Mouse (Mus musculus) hindbrain, embryonic 11.5 days (tissue): Measurements from ENCODE around the gene Clstn3. TPM values are rescaled to one million over a fixed set of nuclear protein-coding genes. Genes with fewer than 3 reads are reported as not detected.
"Not testable (repeated sequence)": the region's sequence is repeated elsewhere in the genome, so short reads cannot be mapped to it uniquely, and the experiment has no call there.

Experiments
- ATAC-seq: fragments of 200-750 bp; cut with Nextera tagmentation; 2 replicates; pipeline ENCODE4 v1.8.0; 2017; ENCODE audit warnings: mild to moderate bottlenecking, moderate TSS enrichment, moderate library complexity; ENCODE audit not compliant: low FRiP score
- DNase-seq: peaks from one replicate; pipeline ENCODE4 v3.0.0-alpha.2; 2015; ENCODE audit warnings: low spot score
- H3K27ac ChIP-seq: fragments of 300-500 bp; sonication (generic); 2 replicates; pipeline ENCODE4 v1.5.1; 2014; ENCODE audit warnings: mild to moderate bottlenecking, low read depth, low read length
- H3K27me3 ChIP-seq: fragments of 300-500 bp; sonication (generic); 2 replicates; pipeline ENCODE4 v1.6.1; 2014; ENCODE audit warnings: mild to moderate bottlenecking, low read length, moderate library complexity, mixed read lengths; ENCODE audit not compliant: control insufficient read depth, insufficient read depth
- H3K36me3 ChIP-seq: fragments of 300-500 bp; sonication (generic); 2 replicates; pipeline ENCODE4 v1.6.1; 2014; ENCODE audit warnings: mild to moderate bottlenecking, low read length, moderate library complexity, mixed read lengths; ENCODE audit not compliant: control insufficient read depth, insufficient read depth
- H3K4me1 ChIP-seq: fragments of 300-500 bp; sonication (generic); replicated peaks from 2 replicates; pipeline ENCODE4 v1.6.1; 2014; ENCODE audit warnings: low read length, mixed read lengths; ENCODE audit not compliant: control insufficient read depth, insufficient read depth
- H3K4me2 ChIP-seq: fragments of 300-500 bp; sonication (generic); replicated peaks from 2 replicates; pipeline ENCODE4 v1.6.1; 2014; ENCODE audit warnings: mild to moderate bottlenecking, low read depth, low read length
- H3K4me3 ChIP-seq: fragments of 300-500 bp; sonication (generic); 2 replicates; pipeline ENCODE4 v1.5.1; 2014; ENCODE audit warnings: low read depth, low read length
- H3K9ac ChIP-seq: fragments of 300-500 bp; sonication (generic); 2 replicates; pipeline ENCODE4 v1.6.1; 2014; ENCODE audit warnings: low read depth, low read length
- H3K9me3 ChIP-seq: fragments of 300-500 bp; sonication (generic); 2 replicates; pipeline ENCODE4 v1.6.1; 2016; ENCODE audit warnings: low read length; ENCODE audit not compliant: control insufficient read depth
- WGBS: fragments of 180-500 bp; shearing (Covaris S2); extraction: QIAGEN DNeasy Blood & Tissue Kit; methylation state at CpG from one replicate; pipeline ENCODE4 v1.1.7; 2014; 5-methylcytosine and 5-hydroxymethylcytosine counted together
- polyA plus RNA-seq: library from polyadenylated mRNA; unstranded; fragments of >200 nt; fragmentation: Nextera tagmentation; extraction: Ambion mirVana; gene quantifications from 2 replicates; pipeline ENCODE4 v1.2.1, GENCODE M21; 2014

Gene Clstn3
- polyA plus RNA-seq, 1 experiment from 2014 or later: 10.2 TPM

DNA sequence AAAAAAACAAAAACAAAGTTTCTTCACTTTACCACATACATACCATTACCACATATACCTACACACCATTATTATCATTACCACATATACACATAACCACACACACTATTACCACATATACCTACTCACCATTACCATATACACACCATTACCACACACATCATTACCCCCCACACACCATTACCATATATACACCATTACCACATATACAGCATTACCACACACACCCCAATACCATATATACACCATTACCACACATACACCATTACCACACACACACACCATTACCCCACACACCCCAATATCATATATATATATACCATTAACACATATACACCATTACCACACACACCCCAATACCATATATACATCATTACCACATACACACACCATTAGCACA is 57.4 kb downstream of the Clstn3 start:
- Histone ChIP-seq H3K9ac (no peak overlapping the region), H3K27me3 (no peaks in the 10 kb centered on the region), H3K27ac (no peak overlapping the region), H3K9me3 (no peaks in the 10 kb centered on the region), H3K36me3 (peaks cover 12% of the 10 kb centered on the region), H3K4me3 (no peak overlapping the region), H3K4me2 (no peak overlapping the region), H3K4me1 (no peaks in the 10 kb centered on the region)
- DNase-seq (no peak), ATAC-seq (no peak)

DNA sequence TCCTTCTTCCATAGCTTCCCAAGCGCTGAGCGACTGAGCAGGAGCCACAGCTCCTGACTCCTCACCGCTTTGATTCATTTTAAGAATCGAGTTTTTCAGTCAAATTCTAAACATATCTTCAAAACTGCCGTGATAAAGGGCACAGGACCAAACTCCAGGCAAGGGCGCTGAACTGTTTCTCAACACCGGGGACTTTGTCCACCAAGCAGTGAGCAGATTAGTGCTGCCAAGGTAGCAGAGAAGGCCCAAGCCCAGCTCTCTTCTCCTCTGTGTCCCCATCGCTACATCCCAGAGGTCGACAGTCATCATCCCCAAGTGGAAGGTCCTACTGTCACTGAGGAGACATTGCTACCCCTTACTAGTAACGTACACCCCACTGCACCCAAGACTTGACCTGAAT is 58.3 kb downstream of the Clstn3 start:
- DNase-seq: no peak
- no peaks in the 10 kb centered on the region for H3K27me3 ChIP-seq
- H3K4me2 ChIP-seq: no peak overlapping the region
- no peak overlapping the region for H3K9ac ChIP-seq
- ATAC-seq: no peak
- H3K4me1 ChIP-seq: no peaks in the 10 kb centered on the region
- 94% methylated on average over 10 of the region's 10 CpGs for WGBS
- H3K27ac ChIP-seq: no peak overlapping the region
- H3K36me3 ChIP-seq: peaks cover 12% of the 10 kb centered on the region
- no peak overlapping the region for H3K4me3 ChIP-seq
- no peaks in the 10 kb centered on the region for H3K9me3 ChIP-seq

DNA sequence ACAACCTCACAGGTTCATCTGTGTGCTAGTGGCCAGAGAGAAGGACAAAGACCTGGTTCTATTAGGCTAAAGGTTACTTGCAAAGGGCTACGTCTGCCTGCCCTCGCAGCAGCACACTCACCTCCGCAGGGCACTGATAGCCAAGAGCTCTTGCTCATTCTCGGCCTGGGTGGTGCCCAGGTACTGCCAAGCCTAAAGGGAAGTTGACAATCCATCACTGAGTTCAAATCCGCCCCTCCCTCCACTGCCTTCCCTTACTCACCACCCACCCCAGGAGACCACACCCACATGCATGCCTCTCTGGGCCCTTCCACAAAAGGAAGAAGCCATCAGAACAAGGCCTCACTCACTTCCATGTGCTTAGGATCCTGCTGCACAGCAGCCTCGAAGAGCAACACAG is 64.9 kb downstream of the Clstn3 start:
- 93% methylated on average over 6 of the region's 6 CpGs for WGBS

DNA sequence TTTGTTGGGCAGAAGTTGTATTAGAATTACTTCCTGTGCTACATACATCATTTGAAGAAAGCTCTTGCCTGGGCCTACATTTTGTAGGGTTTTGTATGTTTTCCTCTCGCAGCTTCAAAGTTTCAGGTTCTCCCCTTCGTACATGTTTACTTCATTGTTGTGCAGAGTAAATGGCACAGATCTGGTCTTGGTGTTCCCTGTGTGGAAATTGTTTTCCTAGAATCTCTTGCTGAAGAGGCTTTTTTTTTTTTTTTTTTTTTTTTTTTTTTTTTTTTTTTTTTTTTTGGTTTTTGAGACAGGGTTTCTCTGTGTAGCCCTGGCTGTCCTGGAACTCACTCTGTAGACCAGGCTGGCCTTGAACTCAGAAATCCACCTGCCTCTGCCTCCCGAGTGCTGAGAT is 69.6 kb downstream of the Clstn3 start:
- not testable (repeated sequence) for H3K27me3 ChIP-seq, H3K27ac ChIP-seq, H3K9ac ChIP-seq, H3K4me3 ChIP-seq, H3K9me3 ChIP-seq, DNase-seq, ATAC-seq, H3K4me1 ChIP-seq, H3K4me2 ChIP-seq
- H3K36me3 ChIP-seq: peaks cover 16% of the 10 kb centered on the region; the same call in 1 of the 2 replicates
- WGBS: 95% methylated on average over 3 of the region's 3 CpGs

More for the DNA sequence above, 64.9 kb downstream of the Clstn3 start:
- Histone ChIP-seq H3K27me3 (no peaks in the 10 kb centered on the region), H3K4me3 (no peak overlapping the region), H3K9ac (no peak overlapping the region), H3K4me1 (no peaks in the 10 kb centered on the region), H3K27ac (no peak overlapping the region), H3K9me3 (no peaks in the 10 kb centered on the region), H3K4me2 (no peak overlapping the region), H3K36me3 (peaks cover 29% of the 10 kb centered on the region)
- DNase-seq (no peak), ATAC-seq (no peak)

Other genes starting within 250 kb of the Clstn3 start
- gene Vmn2r27, start 232.9 kb downstream of the Clstn3 start, polyA plus RNA-seq: not detected in 2 replicates
- 0.06 TPM in 1 of 2 replicates, not detected in the other for gene Cd163, start 160.1 kb downstream of the Clstn3 start, polyA plus RNA-seq
- gene Pex5, start 49.7 kb downstream of the Clstn3 start, polyA plus RNA-seq: 35.1 and 38.9 TPM in 2 replicates
- gene C1rl, start 28.3 kb upstream of the Clstn3 start, polyA plus RNA-seq: 0.11 and 0.15 TPM in 2 replicates
- gene C1ra, start 47.6 kb upstream of the Clstn3 start, polyA plus RNA-seq: 0.08 and 0.20 TPM in 2 replicates
- 0.29 and 0.86 TPM in 2 replicates for gene C1s1, start 77.6 kb upstream of the Clstn3 start, polyA plus RNA-seq
- gene C1rb, start 105.5 kb upstream of the Clstn3 start, polyA plus RNA-seq: not detected in 2 replicates
- 0.10 TPM in 1 of 2 replicates, not detected in the other for gene C1s2, start 171.3 kb upstream of the Clstn3 start, polyA plus RNA-seq
- gene Lpcat3, start 198.2 kb upstream of the Clstn3 start, polyA plus RNA-seq: 37.5 and 43.2 TPM in 2 replicates
- 196 and 203 TPM in 2 replicates for gene Emg1, start 247.4 kb upstream of the Clstn3 start, polyA plus RNA-seq
- gene Phb2, start 247.5 kb upstream of the Clstn3 start, polyA plus RNA-seq: 318 and 336 TPM in 2 replicates